Mouse (Mus musculus) MEL (cell line): ENCODE data around the gene Cdr2l. TPM values are rescaled to one million over a fixed set of nuclear protein-coding genes. Genes with fewer than 3 reads are reported as not detected.

Experiments
- DNase-seq: peaks from one replicate; pipeline ENCODE4 v3.0.0; 2011; ENCODE audit warnings: low read depth, low spot score
- H3K27ac ChIP-seq: 2 replicates; pipeline ENCODE4 v1.5.1; 2012; ENCODE audit warnings: low read depth, mild to moderate bottlenecking, control low read depth, low read length, moderate library complexity; ENCODE audit not compliant: control insufficient read depth
- H3K27me3 ChIP-seq, 2 experiments: fragments of 150-350 bp in 1 of 2; sonication (generic) in 1 of 2; 2 replicates each; pipeline ENCODE4 v1.6.1; 2012; ENCODE audit warnings: low read length in 2 of 2, mild to moderate bottlenecking in 2 of 2, improper control_type of control experiment in 1 of 2, moderate library complexity in 1 of 2; ENCODE audit not compliant: insufficient read depth in 2 of 2, control insufficient read depth in 1 of 2
- H3K36me3 ChIP-seq, 2 experiments: 2 replicates each; pipeline ENCODE4 v1.6.1; 2012 to 2014; ENCODE audit warnings: low read length in 2 of 2, improper control_type of control experiment in 1 of 2, inconsistent platforms in 1 of 2, mild to moderate bottlenecking in 1 of 2; ENCODE audit not compliant: insufficient read depth in 2 of 2, control insufficient read depth in 1 of 2
- H3K4me1 ChIP-seq, 2 experiments: fragments of 150-350 bp in 1 of 2; sonication (generic) in 1 of 2; 2 replicates each; pipeline ENCODE4 v1.6.1; 2012; ENCODE audit warnings: low read length in 2 of 2, improper control_type of control experiment in 1 of 2, mild to moderate bottlenecking in 1 of 2; ENCODE audit not compliant: insufficient read depth in 2 of 2, control insufficient read depth in 1 of 2
- H3K4me3 ChIP-seq, 2 experiments: fragments of 150-350 bp in 1 of 2; sonication (generic) in 1 of 2; 2 replicates each; pipeline ENCODE4 v1.5.1; 2012; ENCODE audit warnings: low read depth in 2 of 2, low read length in 2 of 2, mild to moderate bottlenecking in 2 of 2, moderate library complexity in 2 of 2, control low read depth in 1 of 2, improper control_type of control experiment in 1 of 2; ENCODE audit not compliant: control insufficient read depth in 1 of 2, insufficient read depth in 1 of 2
- H3K79me2 ChIP-seq: 2 replicates; pipeline ENCODE4 v1.6.1; 2012; ENCODE audit warnings: mild to moderate bottlenecking, low read length, moderate library complexity; ENCODE audit not compliant: control insufficient read depth, poor library complexity, insufficient read depth
- H3K9ac ChIP-seq: 2 replicates; pipeline ENCODE4 v1.6.1; 2012; ENCODE audit warnings: low read depth, mild to moderate bottlenecking, control low read depth, low read length, moderate library complexity; ENCODE audit not compliant: control insufficient read depth, poor library complexity, severe bottlenecking
- H3K9me3 ChIP-seq: fragments of 150-350 bp; sonication (generic); replicated peaks from 2 replicates; pipeline ENCODE4 v1.6.1; 2012; ENCODE audit warnings: mild to moderate bottlenecking, low read length, improper control_type of control experiment, moderate library complexity; ENCODE audit not compliant: insufficient read depth
- CHD1 ChIP-seq: IDR thresholded peaks from 2 replicates; pipeline ENCODE4 v1.6.1; 2012; ENCODE audit warnings: low read depth, mild to moderate bottlenecking, inconsistent platforms, low read length, improper control_type of control experiment
- CTCF ChIP-seq, 3 experiments: IDR thresholded peaks in 2 of 3; conservative IDR thresholded peaks in 1 of 3; 2 replicates each; pipeline ENCODE4 v1.5.1; 2011 to 2012; ENCODE audit warnings: low read length in 3 of 3, low read depth in 2 of 3, mild to moderate bottlenecking in 2 of 3, improper control_type of control experiment in 1 of 3, inconsistent platforms in 1 of 3, mixed read lengths in 1 of 3, moderate library complexity in 1 of 3; ENCODE audit not compliant: control insufficient read depth in 1 of 3, insufficient read depth in 1 of 3, poor library complexity in 1 of 3, severe bottlenecking in 1 of 3
- E2F4 ChIP-seq: IDR thresholded peaks from 2 replicates; pipeline ENCODE4 v1.6.1; 2011; ENCODE audit warnings: low read depth, low read length, improper control_type of control experiment, borderline replicate concordance
- EP300 ChIP-seq, 2 experiments: IDR thresholded peaks; 2 replicates each; pipeline ENCODE4 v1.6.1; 2011; ENCODE audit warnings: improper control_type of control experiment in 2 of 2, low read length in 2 of 2, low read depth in 1 of 2, mild to moderate bottlenecking in 1 of 2
- ETS1 ChIP-seq: IDR thresholded peaks from 2 replicates; pipeline ENCODE4 v1.6.1; 2012; ENCODE audit warnings: low read depth, mild to moderate bottlenecking, inconsistent platforms, low read length, improper control_type of control experiment, moderate library complexity
- HCFC1 ChIP-seq: IDR thresholded peaks from 2 replicates; pipeline ENCODE4 v1.6.1; 2012; ENCODE audit warnings: low read depth, mild to moderate bottlenecking, inconsistent platforms, low read length, improper control_type of control experiment, moderate library complexity
- KAT2A ChIP-seq: conservative IDR thresholded peaks from 2 replicates; pipeline ENCODE4 v1.6.1; 2012; ENCODE audit warnings: low read depth, low read length, improper control_type of control experiment, inconsistent platforms
- MAZ ChIP-seq: IDR thresholded peaks from 2 replicates; pipeline ENCODE4 v1.6.1; 2012; ENCODE audit warnings: low read depth, mild to moderate bottlenecking, inconsistent platforms, low read length, improper control_type of control experiment
- MEF2A ChIP-seq: IDR thresholded peaks from 2 replicates; pipeline ENCODE4 v1.6.1; 2014; ENCODE audit warnings: low read depth, mild to moderate bottlenecking, inconsistent platforms, low read length, improper control_type of control experiment; ENCODE audit not compliant: poor library complexity, insufficient replicate concordance, severe bottlenecking; ENCODE audit errors: extremely low read depth
- MXI1 ChIP-seq: IDR thresholded peaks from 2 replicates; pipeline ENCODE4 v1.6.1; 2011; ENCODE audit warnings: mild to moderate bottlenecking, low read depth, low read length, improper control_type of control experiment
- NELFE ChIP-seq: IDR thresholded peaks from 2 replicates; pipeline ENCODE4 v1.6.1; 2011; ENCODE audit warnings: low read depth, low read length, improper control_type of control experiment
- NRF1 ChIP-seq: IDR thresholded peaks from 2 replicates; pipeline ENCODE4 v1.6.1; 2014; ENCODE audit warnings: low read depth, mild to moderate bottlenecking, inconsistent platforms, low read length, improper control_type of control experiment, moderate library complexity; ENCODE audit not compliant: poor library complexity, insufficient read depth, severe bottlenecking
- POLR2A ChIP-seq, 2 experiments: IDR thresholded peaks; 2 replicates each; pipeline ENCODE4 v1.6.1; 2011 to 2012; ENCODE audit warnings: low read length in 2 of 2, mild to moderate bottlenecking in 2 of 2, control low read depth in 1 of 2, improper control_type of control experiment in 1 of 2, low read depth in 1 of 2, moderate library complexity in 1 of 2; ENCODE audit not compliant: control insufficient read depth in 1 of 2, insufficient read depth in 1 of 2, poor library complexity in 1 of 2
- POLR2AphosphoS2 ChIP-seq: IDR thresholded peaks from 2 replicates; pipeline ENCODE4 v1.6.1; 2011; ENCODE audit warnings: low read length, improper control_type of control experiment
- RAD21 ChIP-seq: IDR thresholded peaks from 2 replicates; pipeline ENCODE4 v1.6.1; 2011; ENCODE audit warnings: mild to moderate bottlenecking, low read depth, low read length, improper control_type of control experiment
- RCOR1 ChIP-seq: IDR thresholded peaks from 2 replicates; pipeline ENCODE4 v1.6.1; 2012; ENCODE audit warnings: low read depth, mild to moderate bottlenecking, inconsistent platforms, low read length, improper control_type of control experiment
- SIN3A ChIP-seq: IDR thresholded peaks from 2 replicates; pipeline ENCODE4 v1.6.1; 2012; ENCODE audit warnings: low read length, improper control_type of control experiment, inconsistent platforms
- TBP ChIP-seq: IDR thresholded peaks from 2 replicates; pipeline ENCODE4 v1.8.0; 2011; ENCODE audit warnings: low read depth, low read length, improper control_type of control experiment
- TCF12 ChIP-seq: IDR thresholded peaks from 2 replicates; pipeline ENCODE4 v1.6.1; 2014; ENCODE audit warnings: low read depth, mild to moderate bottlenecking, inconsistent platforms, low read length, improper control_type of control experiment, moderate library complexity
- UBTF ChIP-seq: IDR thresholded peaks from 2 replicates; pipeline ENCODE4 v1.6.1; 2012; ENCODE audit warnings: low read depth, mild to moderate bottlenecking, inconsistent platforms, low read length, improper control_type of control experiment, moderate library complexity, borderline replicate concordance; ENCODE audit not compliant: insufficient read depth
- USF1 ChIP-seq: IDR thresholded peaks from 2 replicates; pipeline ENCODE4 v1.6.1; 2014; ENCODE audit warnings: low read depth, mild to moderate bottlenecking, inconsistent platforms, low read length, improper control_type of control experiment, moderate library complexity
- ZC3H11A ChIP-seq: IDR thresholded peaks from 2 replicates; pipeline ENCODE4 v1.6.1; 2012; ENCODE audit warnings: low read depth, mild to moderate bottlenecking, inconsistent platforms, low read length, improper control_type of control experiment
- ZNF384 ChIP-seq: IDR thresholded peaks from 2 replicates; pipeline ENCODE4 v1.6.1; 2012; ENCODE audit warnings: low read depth, mild to moderate bottlenecking, inconsistent platforms, low read length, improper control_type of control experiment
- polyA plus RNA-seq, 2 experiments: library from polyadenylated mRNA; stranded (reverse) in 1 of 2; unstranded in 1 of 2; fragments of >175 nt in 1 of 2; fragments of >200 nt in 1 of 2; gene quantifications; 2 replicates each; pipeline versions ENCODE4 v1.2.1 to v1.2.4; 2012; ENCODE audit warnings: low replicate concordance in 2 of 2, low read depth in 1 of 2; ENCODE audit not compliant: insufficient read length in 2 of 2, insufficient read depth in 1 of 2, missing spikeins in 1 of 2
- total RNA-seq: library from RNA; depleted of rRNA; stranded (reverse); fragments of 300-350 nt; gene quantifications from 2 replicates; pipeline ENCODE4 v1.2.3, GENCODE M21; 2012

The Cdr2l gene
- total and polyA plus RNA-seq, 3 experiments: 5.2 to 8.2 TPM; not detected in 1

DNA sequence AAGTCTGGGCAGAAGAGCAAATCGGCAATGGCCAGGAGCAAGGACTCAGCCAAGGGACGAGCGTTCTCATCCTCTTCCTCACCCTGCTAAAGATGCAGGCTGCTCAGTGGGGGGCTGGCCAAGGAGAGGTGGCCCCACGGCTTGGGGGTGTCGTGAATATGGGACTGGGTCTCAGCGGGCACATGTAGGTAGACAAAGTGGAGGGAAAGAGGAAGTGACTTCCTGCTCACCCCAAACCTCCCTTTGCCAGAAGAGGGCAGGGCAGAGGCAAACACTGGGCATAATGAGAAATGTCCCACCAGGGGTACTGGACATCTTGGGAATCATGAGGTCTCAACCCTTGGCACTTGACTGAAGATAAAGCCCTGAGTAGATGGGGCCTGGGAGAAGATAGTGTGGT, 22.0 kb upstream of the Cdr2l start (continued):
- peak; percentile 44 for TF ChIP-seq RAD21

DNA sequence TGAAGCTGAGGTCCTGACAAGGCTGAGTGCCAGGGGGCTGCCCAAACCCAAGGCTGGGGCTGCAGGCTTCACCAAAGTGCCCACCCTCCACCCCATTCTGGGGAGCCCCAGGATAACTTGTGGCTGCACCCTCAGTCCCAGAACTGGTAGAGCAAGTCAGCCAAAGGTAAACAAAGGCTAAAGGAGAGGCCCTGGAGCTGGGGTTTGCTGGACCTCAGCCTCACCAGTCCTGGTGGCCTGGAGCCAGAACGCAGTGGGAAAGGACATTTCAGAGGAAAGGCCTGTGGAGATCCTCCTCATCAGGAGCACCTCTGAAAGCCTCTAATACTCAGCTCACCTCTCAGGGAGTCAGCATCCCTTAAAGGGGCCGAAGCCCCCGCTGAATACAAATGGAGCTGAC, 17.6 kb upstream of the Cdr2l start:
- peaks cover 3 to 17% of the 10 kb centered on the region in 2 experiments; a peak in 3 of 4 replicates for H3K4me1 ChIP-seq
- H3K9me3 ChIP-seq: no peaks in the 10 kb centered on the region
- H3K36me3 ChIP-seq: peaks cover 0 to 5% of the 10 kb centered on the region in 2 experiments; a peak in 2 of 4 replicates
- H3K4me3 ChIP-seq: no peak overlapping the region
- no peak for DNase-seq
- TF ChIP-seq UBTF: no peak
- no peak for TF ChIP-seq EP300 (IDR thresholded peaks at IDR 0.05; ENCODE audit: low read depth in 1 of 2, low read length in 2 of 2)
- no peak for TF ChIP-seq CHD1
- no peak for TF ChIP-seq TCF12
- TF ChIP-seq ZNF384: no peak
- no peak for TF ChIP-seq TBP
- TF ChIP-seq USF1: no peak
- TF ChIP-seq MAZ: no peak
- TF ChIP-seq, all 39 proteins: peak for 0
- Histone ChIP-seq H3K79me2 (no peaks in the 10 kb centered on the region), H3K27ac (no peak overlapping the region), H3K27me3 (no peaks in the 10 kb centered on the region; a peak in 1 of 4 replicates), H3K9ac (no peak overlapping the region)

DNA sequence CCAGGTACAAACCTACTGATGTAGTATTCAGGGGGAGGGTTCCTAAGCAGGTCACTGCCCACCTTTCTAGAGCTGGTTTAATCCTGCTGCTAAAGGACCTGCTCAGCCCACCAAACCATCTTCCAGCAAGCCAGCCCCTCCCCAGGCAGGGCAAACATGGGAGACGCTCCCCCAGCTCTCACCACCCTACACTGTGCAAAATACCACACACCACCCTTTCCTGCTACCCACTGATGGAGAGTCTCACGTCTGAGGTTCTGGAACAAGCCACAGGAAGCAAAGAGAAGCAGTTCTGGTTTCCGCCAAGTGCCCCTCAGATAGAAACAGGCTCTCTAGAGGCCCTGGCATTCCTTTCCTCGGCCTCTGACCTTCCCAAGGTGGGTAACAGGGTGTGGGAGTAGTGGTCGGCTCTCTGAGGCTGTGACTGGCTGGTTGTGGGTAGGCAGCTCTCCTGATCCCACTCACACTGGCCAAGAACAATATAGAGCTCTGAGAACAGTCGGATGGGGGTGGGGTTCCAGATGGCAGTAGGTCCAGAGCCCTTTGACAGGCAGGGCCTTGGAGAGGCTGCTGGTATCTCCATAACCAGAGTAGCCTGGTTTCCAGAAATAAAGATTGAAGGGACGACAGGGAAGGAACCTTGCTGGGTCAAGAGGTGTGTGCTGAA, 15.5 kb upstream of the Cdr2l start:
- no peaks in the 10 kb centered on the region for H3K9me3 ChIP-seq
- no peak for DNase-seq
- TF ChIP-seq MXI1 (no peak), POLR2A (IDR thresholded peaks at IDR 0.05; ENCODE audit: control insufficient read depth in 1 of 2, insufficient read depth in 1 of 2, low read depth in 1 of 2, low read length in 2 of 2, poor library complexity in 1 of 2) (no peak), NRF1 (no peak), MEF2A (no peak), SIN3A (no peak), CTCF (IDR thresholded peaks at IDR 0.05 in 2 of 3, conservative IDR thresholded peaks at IDR 0.05 in 1 of 3; ENCODE audit: control insufficient read depth in 1 of 3, insufficient read depth in 1 of 3, low read depth in 2 of 3, low read length in 3 of 3, poor library complexity in 1 of 3, severe bottlenecking in 1 of 3) (no peak), NELFE (no peak), KAT2A (no peak), TCF12 (no peak), E2F4 (no peak), RCOR1 (no peak), POLR2AphosphoS2 (no peak), ETS1 (no peak), UBTF (no peak), ZC3H11A (no peak), HCFC1 (no peak), USF1 (no peak), TBP (no peak), MAZ (no peak)
- TF ChIP-seq, all 39 proteins: peak for 0
- Histone ChIP-seq H3K9ac (no peak overlapping the region), H3K36me3 (peaks cover 0 to 5% of the 10 kb centered on the region in 2 experiments; a peak in 2 of 4 replicates), H3K4me3 (no peak overlapping the region), H3K27me3 (no peaks in the 10 kb centered on the region; a peak in 2 of 4 replicates), H3K79me2 (no peaks in the 10 kb centered on the region), H3K27ac (no peak overlapping the region), H3K4me1 (peaks cover 3 to 9% of the 10 kb centered on the region in 2 experiments; a peak in 3 of 4 replicates)
